Mouse (Mus musculus) lung, postnatal 0 days (tissue): Measurements from ENCODE around the gene Lsm2.

Experiments
- CTCF ChIP-seq: IDR thresholded peaks from 2 replicates; pipeline ENCODE4 v1.5.1; 2016; ENCODE audit warnings: antibody characterized with exemption, mild to moderate bottlenecking
- EP300 ChIP-seq: IDR thresholded peaks from 2 replicates; pipeline ENCODE4 v1.6.1; 2016; ENCODE audit warnings: antibody characterized with exemption, mild to moderate bottlenecking, control low read depth

DNA sequence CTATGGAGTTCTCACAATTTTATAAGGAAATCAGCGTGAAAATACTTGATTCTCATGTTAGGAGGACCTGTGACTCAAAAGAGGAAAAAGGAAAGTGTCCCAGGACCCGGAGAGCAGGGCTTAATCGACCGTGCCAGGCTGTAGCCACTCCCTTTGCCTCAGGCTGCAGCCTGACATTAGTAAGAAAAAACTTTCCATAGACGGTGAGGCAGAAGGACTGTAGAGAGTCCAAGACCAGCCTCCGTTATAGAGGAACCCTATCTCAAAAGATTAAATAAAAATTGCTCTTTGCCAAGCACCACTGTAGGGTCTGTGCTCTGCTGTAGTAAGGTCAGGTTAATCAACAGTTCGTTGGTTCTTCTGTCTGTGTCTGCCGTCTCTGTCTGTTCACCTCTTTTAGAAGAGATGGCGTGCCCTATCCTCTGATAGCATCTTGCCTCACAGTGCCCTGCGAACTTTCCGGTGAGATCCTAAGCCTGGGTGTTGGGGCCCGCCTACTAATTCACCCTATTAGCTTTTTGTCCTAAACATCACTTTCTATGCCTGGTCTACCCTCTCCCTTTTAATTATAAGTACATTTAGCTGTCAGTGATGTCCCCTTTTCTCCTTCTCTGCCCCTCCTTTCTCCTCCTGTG, 21.7 kb upstream of the Lsm2 start:
- TF ChIP-seq CTCF (no peak), EP300 (no peak)
